In genomic region chr11:91196841-91197240, GRCm38 (mm10) we compare ENCODE assay signal across 27 mouse cellular contexts.
DNase-seq lines count a peak whose midpoint lies in the region; ATAC-seq and TF ChIP-seq lines count a peak whose summit lies in the region.
"Had no signal": no experiment of that assay in that cellular context is flagged by ENCODE, and none has a peak within 500 bp of the region (broad histone marks: within the 10 kb centered on the region; RNA-seq: fewer than 3 reads in every experiment).

No protein-coding gene starts in this region.

- no peaks in the 10 kb centered on the region for H3K27me3 ChIP-seq in forebrain, embryonic 11.5 days (ENCODE audit: control insufficient read depth, insufficient read depth, low read length)
- H3K27me3 ChIP-seq in forebrain, embryonic 16.5 days (replicated peaks; ENCODE audit: control insufficient read depth, insufficient read depth, low read length), result no peaks in the 10 kb centered on the region
- H3K27me3 ChIP-seq in midbrain, embryonic 12.5 days, result no peaks in the 10 kb centered on the region
- H3K27me3 ChIP-seq in midbrain, postnatal 0 days (ENCODE audit: insufficient read depth, low read length), result no peaks in the 10 kb centered on the region
- H3K27me3 ChIP-seq in kidney, adult 2 months (replicated peaks; ENCODE audit: control insufficient read depth, insufficient read depth, low read length), result no peaks in the 10 kb centered on the region
- H3K27me3 ChIP-seq: embryonic facial prominence, embryonic 13.5 days; forebrain, embryonic 13.5 days; heart, embryonic 12.5 days; heart, embryonic 15.5 days had no signal

- no peak overlapping the region for H3K4me2 ChIP-seq in forebrain, embryonic 11.5 days (ENCODE audit: low read depth, low read length, severe bottlenecking)
- H3K4me2 ChIP-seq in forebrain, embryonic 16.5 days (ENCODE audit: low read length), result no peak overlapping the region
- H3K4me2 ChIP-seq in midbrain, embryonic 12.5 days (replicated peaks), result 0 out of 2 replicates have a peak overlapping the region, but pooled peaks have one; percentile 11
- H3K4me2 ChIP-seq in midbrain, postnatal 0 days (ENCODE audit: low read depth, low read length, poor library complexity, severe bottlenecking), result no peak overlapping the region
- H3K4me2 ChIP-seq: embryonic facial prominence, embryonic 13.5 days; forebrain, embryonic 13.5 days; heart, embryonic 12.5 days; heart, embryonic 15.5 days; hindbrain, embryonic 14.5 days had no signal

- no peak for TF ChIP-seq POLR2A in kidney, adult 2 months (IDR thresholded peaks at IDR 0.05; ENCODE audit: low read depth, low read length)

- ATAC-seq in forebrain, embryonic 11.5 days (replicated peaks; ENCODE audit: low FRiP score), result 0 out of 2 replicates have a peak, but pooled peaks have one; percentile 39
- no peak for ATAC-seq in forebrain, embryonic 16.5 days
- ATAC-seq in midbrain, embryonic 12.5 days (ENCODE audit: low FRiP score, low read depth), result no peak
- no peak for ATAC-seq in midbrain, postnatal 0 days (ENCODE audit: low FRiP score)
- ATAC-seq: forebrain, embryonic 13.5 days; hindbrain, postnatal 0 days; inflammation-experienced regulatory T-cells, adult 6 months had no signal

- no peak overlapping the region for H3K4me3 ChIP-seq in forebrain, embryonic 11.5 days (ENCODE audit: low read depth, low read length)
- H3K4me3 ChIP-seq in forebrain, embryonic 16.5 days (replicated peaks; ENCODE audit: low read length), result no peak overlapping the region
- no peak overlapping the region for H3K4me3 ChIP-seq in midbrain, embryonic 12.5 days
- H3K4me3 ChIP-seq in midbrain, postnatal 0 days (ENCODE audit: low read depth, low read length), result no peak overlapping the region
- H3K4me3 ChIP-seq in kidney, adult 2 months (ENCODE audit: insufficient read depth, low read depth, low read length), result no peak overlapping the region
- H3K4me3 ChIP-seq: embryonic facial prominence, embryonic 10.5 days; embryonic facial prominence, embryonic 13.5 days; erythroblast, embryonic 14.5 days; forebrain, embryonic 13.5 days; heart, embryonic 12.5 days; heart, embryonic 15.5 days had no signal

- WGBS in forebrain, embryonic 11.5 days, result 8% methylated on average over 4 of the region's 4 CpGs
- whole genome bisulfite sequencing in forebrain, embryonic 16.5 days, result 12% methylated on average over 4 of the region's 4 CpGs
- 7% methylated on average over 4 of the region's 4 CpGs for WGBS in midbrain, embryonic 12.5 days
- WGBS in midbrain, postnatal 0 days, result 15% methylated on average over 4 of the region's 4 CpGs
- WGBS in kidney, adult 2 months, result 31% methylated on average over 4 of the region's 4 CpGs

- no peaks in the 10 kb centered on the region for H3K36me3 ChIP-seq in forebrain, embryonic 11.5 days (ENCODE audit: control insufficient read depth, insufficient read depth, low read length)
- no peaks in the 10 kb centered on the region for H3K36me3 ChIP-seq in forebrain, embryonic 16.5 days (ENCODE audit: control insufficient read depth, insufficient read depth)
- H3K36me3 ChIP-seq in midbrain, embryonic 12.5 days, result no peaks in the 10 kb centered on the region
- H3K36me3 ChIP-seq in midbrain, postnatal 0 days (ENCODE audit: insufficient read depth, low read length), result no peaks in the 10 kb centered on the region
- no peaks in the 10 kb centered on the region for H3K36me3 ChIP-seq in kidney, adult 2 months (ENCODE audit: control insufficient read depth, insufficient read depth, low read length)
- H3K36me3 ChIP-seq: embryonic facial prominence, embryonic 10.5 days; embryonic facial prominence, embryonic 13.5 days; heart, embryonic 12.5 days; heart, embryonic 15.5 days had no signal

- H3K27ac ChIP-seq in forebrain, embryonic 11.5 days (ENCODE audit: low read depth, low read length), result no peak overlapping the region
- H3K27ac ChIP-seq in forebrain, embryonic 16.5 days (ENCODE audit: low read length), result no peak overlapping the region
- H3K27ac ChIP-seq in midbrain, embryonic 12.5 days (replicated peaks), result no peak overlapping the region
- H3K27ac ChIP-seq in midbrain, postnatal 0 days (ENCODE audit: low read depth, low read length), result no peak overlapping the region
- H3K27ac ChIP-seq in kidney, adult 2 months (ENCODE audit: insufficient read depth, low read depth, low read length), result no peak overlapping the region
- H3K27ac ChIP-seq: embryonic facial prominence, embryonic 10.5 days; embryonic facial prominence, embryonic 13.5 days; forebrain, embryonic 13.5 days; heart, embryonic 15.5 days; hindbrain, embryonic 14.5 days; hindbrain, postnatal 0 days had no signal

- H3K9me3 ChIP-seq in forebrain, embryonic 11.5 days (ENCODE audit: control insufficient read depth, low read length), result no peaks in the 10 kb centered on the region
- no peaks in the 10 kb centered on the region for H3K9me3 ChIP-seq in forebrain, embryonic 16.5 days (ENCODE audit: control insufficient read depth, low read length)
- no peaks in the 10 kb centered on the region for H3K9me3 ChIP-seq in midbrain, embryonic 12.5 days
- H3K9me3 ChIP-seq in midbrain, postnatal 0 days (ENCODE audit: low read length), result no peaks in the 10 kb centered on the region
- H3K9me3 ChIP-seq: embryonic facial prominence, embryonic 10.5 days; embryonic facial prominence, embryonic 13.5 days; forebrain, embryonic 13.5 days; heart, embryonic 12.5 days; heart, embryonic 15.5 days had no signal

- no peak overlapping the region for H3K9ac ChIP-seq in forebrain, embryonic 11.5 days (ENCODE audit: low read length)
- no peak overlapping the region for H3K9ac ChIP-seq in forebrain, embryonic 16.5 days (replicated peaks; ENCODE audit: low read depth, low read length)
- no peak overlapping the region for H3K9ac ChIP-seq in midbrain, embryonic 12.5 days (replicated peaks)
- no peak overlapping the region for H3K9ac ChIP-seq in midbrain, postnatal 0 days (replicated peaks; ENCODE audit: low read length, poor library complexity, severe bottlenecking)
- H3K9ac ChIP-seq: embryonic facial prominence, embryonic 13.5 days; forebrain, embryonic 13.5 days; heart, embryonic 12.5 days; heart, embryonic 15.5 days; hindbrain, embryonic 14.5 days had no signal

- TF ChIP-seq CTCF in midbrain, postnatal 0 days (IDR thresholded peaks at IDR 0.05), result no peak
- TF ChIP-seq CTCF in kidney, adult 2 months (conservative IDR thresholded peaks at IDR 0.05; ENCODE audit: insufficient read depth, insufficient read length, low read depth, low read length), result no peak

- DNase-seq in forebrain, embryonic 11.5 days (ENCODE audit: low spot score), result no peak
- no peak for DNase-seq in midbrain, postnatal 0 days (ENCODE audit: low spot score)
- peak; percentile 77 for DNase-seq in R1 (ENCODE audit: low read depth, low spot score)
- DNase-seq in retina, embryonic 14.5 days (ENCODE audit: low spot score), result peak; percentile 18
- no peak for DNase-seq in kidney, adult 2 months
- DNase-seq in cerebellum, adult 8-10 months, result no peak
- DNase-seq: adrenal gland, adult 2 months; adrenal gland, postnatal 14 days; cerebellum, adult 11 months; cerebellum, adult 2 months; cerebellum, postnatal 10 days; cerebellum, postnatal 36 days; gastrocnemius, postnatal 25 days; heart, adult 18-20 months; heart, postnatal 10 days; heart, postnatal 4 days had no signal

- H3K4me1 ChIP-seq in forebrain, embryonic 11.5 days (replicated peaks; ENCODE audit: control insufficient read depth, insufficient read depth, low read length), result no peaks in the 10 kb centered on the region; the same call in 1 of the 2 replicates
- H3K4me1 ChIP-seq in forebrain, embryonic 16.5 days (replicated peaks; ENCODE audit: control insufficient read depth, insufficient read depth, low read length), result 0 out of 2 replicates have a peak, but pooled peaks cover 2% of the 10 kb centered on the region
- H3K4me1 ChIP-seq in midbrain, embryonic 12.5 days, result peaks cover 11% of the 10 kb centered on the region; the same call in 1 of the 2 replicates
- no peaks in the 10 kb centered on the region for H3K4me1 ChIP-seq in midbrain, postnatal 0 days (ENCODE audit: insufficient read depth, low read length)
- H3K4me1 ChIP-seq in kidney, adult 2 months (ENCODE audit: control insufficient read depth, insufficient read depth, low read length), result no peaks in the 10 kb centered on the region
- H3K4me1 ChIP-seq: embryonic facial prominence, embryonic 13.5 days; heart, embryonic 15.5 days had no signal

Comparison
In these comparisons a context has a peak if more than half of its experiments do, and no peak if none do; other contexts are left out.
1. DNase-seq: peak in R1 (single experiment) and retina, embryonic 14.5 days (single experiment); none in forebrain, embryonic 11.5 days (single experiment), midbrain, postnatal 0 days (single experiment), kidney, adult 2 months (single experiment) and cerebellum, adult 8-10 months (single experiment).